8 mouse cellular contexts compared by ENCODE assay signal in genomic region chr4:102511511-102511910, GRCm38 (mm10).
DNase-seq lines count a peak whose midpoint lies in the region; ATAC-seq and TF ChIP-seq lines count a peak whose summit lies in the region.

No protein-coding gene starts in this region.

- peak overlapping the region; percentile 16 for H3K4me2 ChIP-seq in forebrain, embryonic 15.5 days (replicated peaks)
- peak overlapping the region; percentile 54 for H3K4me2 ChIP-seq in heart, postnatal 0 days (ENCODE audit: low read depth, low read length)
- H3K4me2 ChIP-seq in liver, embryonic 14.5 days (ENCODE audit: low read depth) = peak overlapping the region; percentile 37
- H3K4me2 ChIP-seq in neural tube, embryonic 11.5 days (ENCODE audit: low read depth) = peak overlapping the region; percentile 12

- no peak for TF ChIP-seq POLR2A in cerebellum, adult 2 months (IDR thresholded peaks at IDR 0.05; ENCODE audit: borderline replicate concordance, insufficient read depth, low read length)

- H3K27me3 ChIP-seq in cerebellum, adult 2 months (ENCODE audit: control insufficient read depth, insufficient read depth, low read length) = no peaks in the 10 kb centered on the region
- H3K27me3 ChIP-seq in forebrain, embryonic 15.5 days = no peaks in the 10 kb centered on the region
- no peaks in the 10 kb centered on the region for H3K27me3 ChIP-seq in heart, postnatal 0 days (ENCODE audit: control insufficient read depth, insufficient read depth, low read length)
- H3K27me3 ChIP-seq in liver, embryonic 14.5 days (ENCODE audit: control insufficient read depth, insufficient read depth, low read length) = no peaks in the 10 kb centered on the region
- H3K27me3 ChIP-seq in neural tube, embryonic 11.5 days (ENCODE audit: control insufficient read depth, insufficient read depth, low read length) = no peaks in the 10 kb centered on the region

- H3K4me1 ChIP-seq in cerebellum, adult 2 months (ENCODE audit: control insufficient read depth, insufficient read depth, low read length) = peaks cover 9% of the 10 kb centered on the region
- peaks cover 10% of the 10 kb centered on the region; the same call in 1 of the 2 replicates for H3K4me1 ChIP-seq in forebrain, embryonic 15.5 days
- peaks cover 42% of the 10 kb centered on the region for H3K4me1 ChIP-seq in heart, postnatal 0 days (ENCODE audit: control insufficient read depth, insufficient read depth)
- peaks cover 0 to 13% of the 10 kb centered on the region in 2 experiments; a peak in 1 of 4 replicates for H3K4me1 ChIP-seq in liver, embryonic 14.5 days (replicated peaks; ENCODE audit: control insufficient read depth in 2 of 2, insufficient read depth in 2 of 2, low read length in 1 of 2)
- 0 out of 2 replicates have a peak, but pooled peaks cover 3% of the 10 kb centered on the region for H3K4me1 ChIP-seq in neural tube, embryonic 11.5 days (ENCODE audit: control insufficient read depth, insufficient read depth, low read length)

- DNase-seq in cerebellum, adult 2 months = no peak
- DNase-seq in cerebellum, adult 11-12 months = no peak
- peak; percentile 35 for DNase-seq in heart, postnatal 0 days (ENCODE audit: low spot score)
- peak; percentile 55 for DNase-seq in kidney, postnatal 10 days
- no peak for DNase-seq in liver, embryonic 14.5 days (ENCODE audit: low read depth in 3 of 3, low spot score in 3 of 3)
- peak; percentile 45 for DNase-seq in neural tube, embryonic 11.5 days (ENCODE audit: low spot score)
- peak; percentile 56 to 65 for DNase-seq in thymus, postnatal 36 days

- no peak overlapping the region for H3K9ac ChIP-seq in forebrain, embryonic 15.5 days (replicated peaks)
- H3K9ac ChIP-seq in heart, postnatal 0 days (replicated peaks; ENCODE audit: low read depth, low read length) = peak overlapping the region; percentile 49
- H3K9ac ChIP-seq in liver, embryonic 14.5 days (replicated peaks) = no peak overlapping the region
- H3K9ac ChIP-seq in neural tube, embryonic 11.5 days (ENCODE audit: low read length) = 0 out of 2 replicates have a peak overlapping the region, but pooled peaks have one; percentile 35

- no peaks in the 10 kb centered on the region for H3K9me3 ChIP-seq in forebrain, embryonic 15.5 days
- no peaks in the 10 kb centered on the region for H3K9me3 ChIP-seq in heart, postnatal 0 days (replicated peaks; ENCODE audit: control insufficient read depth, low read length)
- no peaks in the 10 kb centered on the region for H3K9me3 ChIP-seq in liver, embryonic 14.5 days (ENCODE audit: control insufficient read depth, low read length)
- no peaks in the 10 kb centered on the region for H3K9me3 ChIP-seq in neural tube, embryonic 11.5 days (ENCODE audit: control insufficient read depth, low read length)

- H3K36me3 ChIP-seq in forebrain, embryonic 15.5 days = no peaks in the 10 kb centered on the region
- H3K36me3 ChIP-seq in heart, postnatal 0 days (replicated peaks; ENCODE audit: control insufficient read depth, insufficient read depth, low read length) = 0 out of 2 replicates have a peak, but pooled peaks cover 7% of the 10 kb centered on the region
- H3K36me3 ChIP-seq in liver, embryonic 14.5 days (replicated peaks; ENCODE audit: control insufficient read depth, insufficient read depth, low read depth) = no peaks in the 10 kb centered on the region
- no peaks in the 10 kb centered on the region for H3K36me3 ChIP-seq in neural tube, embryonic 11.5 days (ENCODE audit: control insufficient read depth, insufficient read depth, low read length)

- peak overlapping the region; percentile 34 for H3K27ac ChIP-seq in cerebellum, adult 2 months (ENCODE audit: insufficient read depth, low read length)
- H3K27ac ChIP-seq in forebrain, embryonic 15.5 days (replicated peaks) = peak overlapping the region; percentile 20; the same call in 1 of the 2 replicates
- peak overlapping the region; percentile 96 for H3K27ac ChIP-seq in heart, postnatal 0 days (ENCODE audit: low read depth)
- H3K27ac ChIP-seq in liver, embryonic 14.5 days = no peak overlapping the region
- 0 out of 2 replicates have a peak overlapping the region, but pooled peaks have one; percentile 17 for H3K27ac ChIP-seq in neural tube, embryonic 11.5 days (ENCODE audit: low read depth, low read length)

- WGBS in cerebellum, adult 2 months = 59% methylated on average over 11 of the region's 11 CpGs
- 15% methylated on average over 11 of the region's 11 CpGs for WGBS in forebrain, embryonic 15.5 days
- WGBS in heart, postnatal 0 days = 3% methylated on average over 11 of the region's 11 CpGs
- 19% methylated on average over 11 of the region's 11 CpGs for WGBS in liver, embryonic 14.5 days (ENCODE audit: insufficient replicate concordance)
- 25% methylated on average over 11 of the region's 11 CpGs for WGBS in neural tube, embryonic 11.5 days

- TF ChIP-seq CTCF in cerebellum, adult 2 months (IDR thresholded peaks at IDR 0.05; ENCODE audit: borderline replicate concordance, insufficient read depth, low read depth, low read length) = no peak
- no peak for TF ChIP-seq CTCF in heart, postnatal 0 days (IDR thresholded peaks at IDR 0.05; ENCODE audit: low read depth)
- TF ChIP-seq CTCF in liver, embryonic 14.5 days (IDR thresholded peaks at IDR 0.05; ENCODE audit: low read depth) = no peak

- ATAC-seq in forebrain, embryonic 15.5 days (replicated peaks) = peak; percentile 58; the same call in 1 of the 2 replicates
- peak; percentile 51 for ATAC-seq in heart, postnatal 0 days (ENCODE audit: insufficient read depth, low read depth)
- no peak for ATAC-seq in liver, embryonic 14.5 days (ENCODE audit: insufficient read depth)
- ATAC-seq in neural tube, embryonic 11.5 days (ENCODE audit: insufficient read depth, low FRiP score, low TSS enrichment) = no peak

- no peak overlapping the region for H3K4me3 ChIP-seq in cerebellum, adult 2 months (replicated peaks; ENCODE audit: insufficient read depth, low read depth, low read length)
- no peak overlapping the region for H3K4me3 ChIP-seq in forebrain, embryonic 15.5 days
- H3K4me3 ChIP-seq in heart, postnatal 0 days (ENCODE audit: low read depth, low read length) = peak overlapping the region; percentile 29
- H3K4me3 ChIP-seq in liver, embryonic 14.5 days (ENCODE audit: insufficient read depth in 1 of 2, low read depth in 2 of 2, low read length in 2 of 2) = no peak overlapping the region
- no peak overlapping the region for H3K4me3 ChIP-seq in neural tube, embryonic 11.5 days (ENCODE audit: low read depth, low read length)

- no peak for TF ChIP-seq EP300 in heart, postnatal 0 days (IDR thresholded peaks at IDR 0.05; ENCODE audit: low read depth)
- no peak for TF ChIP-seq EP300 in liver, embryonic 14.5 days (IDR thresholded peaks at IDR 0.05; ENCODE audit: low read depth)

Comparison
In these comparisons a context has a peak if more than half of its experiments do, and no peak if none do; other contexts are left out.
1. DNase-seq: peak in heart, postnatal 0 days (single experiment), kidney, postnatal 10 days (single experiment), neural tube, embryonic 11.5 days (single experiment) and thymus, postnatal 36 days (2 of 2); none in cerebellum, adult 2 months (0 of 2), cerebellum, adult 11-12 months (single experiment) and liver, embryonic 14.5 days (0 of 3).
2. ATAC-seq: peak in forebrain, embryonic 15.5 days (single experiment) and heart, postnatal 0 days (single experiment); none in liver, embryonic 14.5 days (single experiment) and neural tube, embryonic 11.5 days (single experiment).
3. H3K9ac ChIP-seq: peak in heart, postnatal 0 days (single experiment) and neural tube, embryonic 11.5 days (single experiment); none in forebrain, embryonic 15.5 days (single experiment) and liver, embryonic 14.5 days (single experiment).
4. Peak in every context shown above with its lines, with median percentiles within 50 percentile points of each other: H3K4me2 ChIP-seq.